Mouse (Mus musculus) E14TG2a.4 (cell line): ENCODE data around the gene Svs5.
A peak's percentile ranks its signal among the peaks of the same experiment; 100 is the strongest.
"Not testable (repeated sequence)": the region's sequence is repeated elsewhere in the genome, so short reads cannot be mapped to it uniquely, and the experiment has no call there.

Experiments
- H3K27me3 ChIP-seq: 2 replicates; pipeline ENCODE4 v1.6.1; 2014; ENCODE audit warnings: low read length, control low read depth; ENCODE audit not compliant: insufficient read depth
- H3K36me3 ChIP-seq: 2 replicates; pipeline ENCODE4 v1.6.1; 2014; ENCODE audit warnings: low read length, control low read depth; ENCODE audit not compliant: insufficient read depth
- H3K4me1 ChIP-seq: replicated peaks from 2 replicates; pipeline ENCODE4 v1.6.1; 2014; ENCODE audit warnings: low read depth, low read length, control low read depth
- H3K4me3 ChIP-seq: replicated peaks from 2 replicates; pipeline ENCODE4 v1.5.1; 2014; ENCODE audit warnings: mild to moderate bottlenecking, low read length
- H3K9me3 ChIP-seq: 2 replicates; pipeline ENCODE4 v1.6.1; 2014; ENCODE audit warnings: low read length, control low read depth
- CTCF ChIP-seq: conservative IDR thresholded peaks from 2 replicates; pipeline ENCODE4 v1.5.1; 2014; ENCODE audit warnings: low read length
- NANOG ChIP-seq: IDR thresholded peaks from 2 replicates; pipeline ENCODE4 v1.6.1; 2014; ENCODE audit warnings: borderline replicate concordance, low read length, mixed read lengths
- POU5F1 ChIP-seq: IDR thresholded peaks from 2 replicates; pipeline ENCODE4 v1.6.1; 2014; ENCODE audit warnings: low read length, borderline replicate concordance

Gene Svs5

DNA sequence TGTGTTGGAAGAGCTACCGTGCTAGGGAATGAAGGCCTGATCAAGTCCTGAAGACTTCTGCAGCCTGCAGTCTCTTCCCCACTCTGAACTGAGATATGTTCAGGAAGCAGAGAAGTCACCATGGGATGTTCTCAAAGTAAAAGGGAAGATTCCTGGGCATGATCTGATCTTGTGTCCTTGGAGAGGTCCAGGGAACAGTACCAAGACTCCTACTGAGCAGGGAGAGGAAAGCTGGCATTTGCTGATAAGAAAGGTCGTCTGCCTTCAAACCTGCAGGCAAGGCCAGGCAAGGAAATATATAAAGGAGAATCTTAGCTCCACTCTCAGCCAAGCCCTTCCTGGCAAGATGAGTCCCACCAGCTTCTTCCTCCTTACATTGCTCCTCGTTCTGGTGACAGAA, at the start of gene Svs5:
Gene Svs5, plus strand, starts transcription at position 301 of the 400 bp plus-strand sequence.
- not testable (repeated sequence) for H3K27me3 ChIP-seq, H3K4me3 ChIP-seq, H3K36me3 ChIP-seq, H3K9me3 ChIP-seq, H3K4me1 ChIP-seq

DNA sequence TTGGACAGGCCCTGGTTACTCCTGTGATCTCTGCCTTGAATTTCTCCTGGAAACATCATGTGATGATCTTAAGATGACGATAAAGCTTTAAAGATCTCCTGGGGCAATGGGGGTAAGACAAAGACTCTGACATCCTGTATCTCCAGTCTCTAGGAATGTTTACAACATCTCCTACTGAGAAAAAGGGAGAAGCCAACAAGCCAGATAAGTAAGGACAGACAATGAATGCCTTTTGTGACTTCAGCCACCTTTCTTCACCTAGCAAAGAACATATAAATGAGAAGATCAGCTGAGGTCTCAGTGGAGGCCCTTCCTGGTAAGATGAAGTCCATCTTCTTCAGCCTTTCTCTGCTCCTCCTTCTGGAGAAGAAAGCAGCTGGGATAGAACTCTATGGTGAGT, 43.6 kb upstream of the Svs5 start, which contains the start of gene Svs3a:
Gene Svs3a, plus strand, starts transcription at position 301 of the 400 bp plus-strand sequence.
- not testable (repeated sequence) for H3K9me3 ChIP-seq, H3K27me3 ChIP-seq, H3K4me1 ChIP-seq, H3K36me3 ChIP-seq, H3K4me3 ChIP-seq

DNA sequence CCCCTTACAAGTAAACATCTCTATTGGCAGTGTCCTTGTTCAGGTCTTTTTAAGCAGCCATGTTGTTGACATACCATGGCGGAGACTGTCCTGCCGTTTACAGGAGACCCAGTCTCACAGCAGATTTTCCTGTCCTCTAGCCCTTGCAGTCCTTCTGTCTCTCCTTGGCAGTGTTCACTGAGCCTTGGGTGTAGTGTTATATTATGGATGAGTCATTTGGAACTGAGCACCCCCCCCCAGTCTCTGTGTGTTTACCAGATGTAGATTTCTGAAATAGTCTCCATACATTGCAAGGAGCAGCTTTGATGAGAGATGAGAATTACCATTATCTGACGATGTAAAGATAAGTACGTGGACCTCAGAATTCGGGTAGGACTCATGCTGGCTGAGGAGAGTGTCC, 19.9 kb upstream of the Svs5 start:
- Histone ChIP-seq H3K27me3 (no peaks in the 10 kb centered on the region), H3K36me3 (no peaks in the 10 kb centered on the region), H3K4me3 (no peak overlapping the region), H3K4me1 (no peaks in the 10 kb centered on the region), H3K9me3 (no peaks in the 10 kb centered on the region)
- TF ChIP-seq NANOG (no peak), CTCF (no peak), POU5F1 (no peak)

DNA sequence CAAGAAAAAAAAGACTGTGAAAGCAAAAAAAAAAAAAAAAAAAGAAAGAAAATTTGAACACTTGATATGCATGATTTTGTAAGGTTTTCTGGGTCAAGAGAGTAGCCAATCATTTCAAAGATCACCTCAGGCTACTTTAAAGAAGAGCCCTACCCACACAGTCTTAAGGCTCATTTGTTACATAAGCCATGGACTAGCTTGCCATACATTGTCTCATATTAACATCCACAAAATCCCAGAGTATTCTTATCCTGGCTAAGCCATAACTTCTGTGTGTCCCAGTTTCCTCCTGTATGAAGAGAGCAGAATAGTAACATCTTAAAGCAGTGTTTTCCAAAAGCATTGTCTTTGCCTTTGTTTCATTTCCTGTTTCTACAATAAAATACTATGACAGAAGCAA, 17.1 kb upstream of the Svs5 start:
- not testable (repeated sequence) for H3K36me3 ChIP-seq, H3K9me3 ChIP-seq, H3K4me3 ChIP-seq, H3K27me3 ChIP-seq, H3K4me1 ChIP-seq

DNA sequence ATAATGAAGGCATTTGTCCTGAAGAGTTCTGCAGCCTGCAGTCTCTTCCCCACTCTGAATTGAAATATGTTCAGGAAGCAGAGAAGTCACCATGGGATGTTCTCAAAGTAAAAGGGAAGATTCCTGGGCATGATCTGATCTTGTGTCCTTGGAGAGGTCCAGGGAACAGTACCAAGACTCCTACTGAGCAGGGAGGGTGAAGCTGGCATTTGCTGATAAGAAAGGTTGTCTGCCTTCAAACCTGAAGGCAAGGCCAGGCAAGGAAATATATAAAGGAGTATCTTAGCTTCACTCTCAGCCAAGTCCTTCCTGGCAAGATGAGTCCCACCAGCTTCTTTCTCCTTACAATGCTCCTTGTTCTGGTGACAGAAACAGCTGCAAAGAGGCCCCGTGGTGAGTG, 16.1 kb upstream of the Svs5 start, which contains the start of gene Svs6:
Gene Svs6, plus strand, starts transcription at position 301 of the 400 bp plus-strand sequence.
- H3K27me3 ChIP-seq, H3K4me3 ChIP-seq, H3K36me3 ChIP-seq, H3K4me1 ChIP-seq: not testable (repeated sequence)
- peaks cover 14% of the 10 kb centered on the region for H3K9me3 ChIP-seq

DNA sequence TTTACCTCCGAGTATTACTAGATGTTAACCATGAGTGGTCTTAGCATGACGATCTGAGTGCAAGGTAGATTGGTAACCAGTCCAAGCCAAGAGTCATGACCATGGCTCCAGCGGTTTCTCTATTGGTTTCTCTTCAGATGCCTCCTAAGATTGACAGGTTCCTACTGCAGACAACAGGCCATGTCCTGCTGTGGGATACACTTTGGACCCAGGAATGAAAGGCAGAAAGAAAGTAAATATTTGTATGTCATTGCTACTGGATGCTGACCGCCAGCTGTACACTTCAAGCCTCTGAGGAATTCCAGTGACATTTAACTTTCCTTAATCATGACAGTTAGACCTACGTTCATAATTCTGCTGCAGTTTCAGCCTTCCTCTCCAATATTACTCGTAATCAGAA, 11.6 kb upstream of the Svs5 start:
- H3K36me3 ChIP-seq: no peaks in the 10 kb centered on the region
- no peaks in the 10 kb centered on the region for H3K27me3 ChIP-seq
- no peak overlapping the region for H3K4me3 ChIP-seq
- TF ChIP-seq NANOG (no peak), POU5F1 (no peak), CTCF (no peak)
- no peaks in the 10 kb centered on the region for H3K4me1 ChIP-seq
- peaks cover 17% of the 10 kb centered on the region for H3K9me3 ChIP-seq

DNA sequence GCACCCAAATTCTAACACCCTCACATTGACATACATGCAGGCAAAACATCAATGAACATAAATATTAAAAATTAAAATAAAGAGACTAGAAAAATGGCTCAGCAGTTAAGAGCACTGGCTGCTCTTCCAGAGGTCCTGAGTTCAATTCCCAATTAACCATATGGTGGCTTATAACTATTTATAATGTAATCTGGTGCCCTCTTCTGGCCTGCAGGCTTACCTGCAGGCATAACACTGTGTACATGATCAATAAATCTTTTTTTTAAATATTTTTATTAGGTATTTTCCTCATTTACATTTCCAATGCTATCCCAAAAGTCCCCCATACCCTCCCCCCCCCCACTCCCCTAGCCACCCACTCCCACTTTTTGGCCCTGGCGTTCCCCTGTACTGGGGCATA, 11.2 kb downstream of the Svs5 start:
- H3K27me3 ChIP-seq, H3K9me3 ChIP-seq, H3K4me3 ChIP-seq, H3K36me3 ChIP-seq, H3K4me1 ChIP-seq: not testable (repeated sequence)
- TF ChIP-seq CTCF: peak; percentile 31

DNA sequence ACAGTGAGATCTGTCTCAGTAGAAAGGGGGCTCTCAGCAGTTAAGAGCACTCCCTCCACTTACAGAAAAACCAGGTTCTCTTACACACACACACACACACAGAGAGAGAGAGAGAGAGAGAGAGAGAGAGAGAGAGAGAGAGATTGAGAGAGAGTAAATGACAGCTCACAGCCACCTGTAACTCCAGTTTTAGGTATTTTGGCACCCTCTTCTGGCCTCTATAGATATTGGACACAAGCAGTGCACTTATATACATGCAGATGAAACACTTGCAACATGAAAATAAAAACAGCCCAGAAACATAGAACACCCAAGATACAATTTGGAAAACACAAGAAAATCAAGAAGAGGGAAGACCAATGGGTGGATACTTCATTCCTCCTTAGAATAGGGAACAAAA, 15.2 kb downstream of the Svs5 start:
- not testable (repeated sequence) for H3K4me3 ChIP-seq, H3K4me1 ChIP-seq, H3K9me3 ChIP-seq, H3K36me3 ChIP-seq, H3K27me3 ChIP-seq

DNA sequence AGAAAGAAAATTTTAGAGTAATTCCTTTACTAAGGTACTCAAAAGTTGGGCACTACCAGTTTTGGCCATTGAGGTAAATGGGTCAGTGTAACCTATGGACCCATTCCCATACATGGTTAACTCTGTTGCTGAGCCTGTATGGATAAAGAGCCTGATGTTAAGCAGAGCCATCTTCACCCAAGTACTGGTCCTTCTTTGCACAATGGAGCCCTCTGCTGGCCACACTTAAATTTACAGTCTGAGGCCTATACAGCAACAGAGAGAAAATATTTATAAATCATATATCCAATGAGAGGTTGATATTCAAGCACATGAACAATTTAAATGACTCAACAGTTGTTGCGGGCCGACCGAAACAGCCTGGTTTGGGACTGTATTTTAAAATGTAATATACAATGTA, 16.4 kb downstream of the Svs5 start:
- Histone ChIP-seq H3K4me1 (0 out of 2 replicates have a peak, but pooled peaks cover 5% of the 10 kb centered on the region), H3K27me3 (no peaks in the 10 kb centered on the region; the same call in 1 of the 2 replicates), H3K36me3 (no peaks in the 10 kb centered on the region), H3K9me3 (no peaks in the 10 kb centered on the region), H3K4me3 (no peak overlapping the region)
- peak; percentile 60 for TF ChIP-seq CTCF
- no peak for TF ChIP-seq POU5F1
- TF ChIP-seq NANOG: no peak

DNA sequence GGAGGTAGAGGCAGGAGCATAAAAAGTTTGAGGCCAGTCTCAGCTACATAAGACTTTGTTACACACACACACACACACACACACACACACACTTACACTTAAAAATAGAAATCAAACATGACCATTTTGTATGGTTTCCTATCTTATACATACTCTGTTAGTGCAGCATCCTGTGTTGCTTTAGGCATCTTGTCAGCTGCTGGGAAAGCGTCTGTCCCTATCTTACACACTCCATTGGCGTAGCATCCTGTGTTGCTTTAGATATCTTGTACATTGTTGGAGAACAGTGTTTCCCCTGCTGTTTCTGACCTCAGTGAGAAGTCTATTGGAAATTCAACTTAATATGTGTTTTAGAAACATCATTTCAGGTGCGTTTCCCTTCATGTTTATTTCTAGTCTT, 20.2 kb downstream of the Svs5 start:
- Histone ChIP-seq H3K27me3 (peaks cover 6% of the 10 kb centered on the region; the same call in 1 of the 2 replicates), H3K9me3 (0 out of 2 replicates have a peak, but pooled peaks cover 2% of the 10 kb centered on the region), H3K4me1 (0 out of 2 replicates have a peak, but pooled peaks cover 5% of the 10 kb centered on the region), H3K36me3 (no peaks in the 10 kb centered on the region), H3K4me3 (no peak overlapping the region)
- TF ChIP-seq CTCF (no peak), POU5F1 (no peak), NANOG (no peak)
